Mouse (Mus musculus): ENCODE measurements around the gene Ccdc39. TPM values are rescaled to one million over a fixed set of nuclear protein-coding genes. Genes with fewer than 3 reads are reported as not detected.

The Ccdc39 gene
- total RNA-seq (2023) = not detected

GRCm38 (mm10) chr3:33843801-33844632 lies at the start of gene Ccdc39:
Gene Ccdc39, minus strand, starts transcription at chr3:33844310.

GRCm38 (mm10) chr3:33799617-33800512 lies 44.2 kb downstream of the Ccdc39 start, which contains the start of gene Ttc14:
Gene Ttc14, plus strand, starts transcription at chr3:33799832.

Other genes with a start within 250 kb of the Ccdc39 start
- gene Ttc14, start 44.5 kb downstream of the Ccdc39 start, total RNA-seq (2023) = 143 TPM
- 142 TPM for gene Fxr1, start 175.6 kb upstream of the Ccdc39 start, total RNA-seq (2023)
- gene Dnajc19, start 237.0 kb upstream of the Ccdc39 start, total RNA-seq (2023) = 49.7 TPM

All from CD4-positive naive resting alpha-beta T cell, adult 76 days (primary cell).